Mouse (Mus musculus): ENCODE data around the gene Crybg2. TPM values are rescaled to one million over a fixed set of nuclear protein-coding genes. Genes with fewer than 3 reads are reported as not detected.

Crybg2 gene
- polyA plus RNA-seq, 1 experiment = not detected

GRCm38 (mm10) chr4:134053538-134053937 is 7.1 kb upstream of the Crybg2 start, which contains the start of gene Zfp683:
Zfp683 (plus strand) TSS chr4:134053838.
- no peaks in the 10 kb centered on the region for H3K4me1 ChIP-seq (ENCODE audit: control insufficient read depth, insufficient read depth, low read length)
- TF ChIP-seq POLR2A (IDR thresholded peaks at IDR 0.05; ENCODE audit: low read depth, low read length) = no peak
- no peak for TF ChIP-seq CTCF (IDR thresholded peaks at IDR 0.05; ENCODE audit: borderline replicate concordance, insufficient read depth, low read length)
- H3K27ac ChIP-seq (ENCODE audit: insufficient read depth, low read length) = no peak within 1 kb of the TSS
- H3K4me3 ChIP-seq (ENCODE audit: insufficient read depth, low read length) = no peak within 1 kb of the TSS

GRCm38 (mm10) chr4:134058166-134058715 is 2.4 kb upstream of the Crybg2 start:
- TF ChIP-seq CTCF (IDR thresholded peaks at IDR 0.05; ENCODE audit: borderline replicate concordance, insufficient read depth, low read length) (no peak), POLR2A (IDR thresholded peaks at IDR 0.05; ENCODE audit: low read depth, low read length) (no peak)
- H3K4me1 ChIP-seq (ENCODE audit: control insufficient read depth, insufficient read depth, low read length) = no peaks in the 10 kb centered on the region
- no peak overlapping the region for H3K4me3 ChIP-seq (ENCODE audit: insufficient read depth, low read length)
- no peak overlapping the region for H3K27ac ChIP-seq (ENCODE audit: insufficient read depth, low read length)

GRCm38 (mm10) chr4:134058908-134059307 is 1.7 kb upstream of the Crybg2 start:
- Histone ChIP-seq H3K27ac (ENCODE audit: insufficient read depth, low read length) (no peak overlapping the region), H3K4me1 (ENCODE audit: control insufficient read depth, insufficient read depth, low read length) (no peaks in the 10 kb centered on the region), H3K4me3 (ENCODE audit: insufficient read depth, low read length) (no peak overlapping the region)
- TF ChIP-seq POLR2A (IDR thresholded peaks at IDR 0.05; ENCODE audit: low read depth, low read length) = no peak
- TF ChIP-seq CTCF (IDR thresholded peaks at IDR 0.05; ENCODE audit: borderline replicate concordance, insufficient read depth, low read length) = no peak

- TF ChIP-seq POLR2A (IDR thresholded peaks at IDR 0.05; ENCODE audit: low read depth, low read length) (no peak), CTCF (IDR thresholded peaks at IDR 0.05; ENCODE audit: borderline replicate concordance, insufficient read depth, low read length) (no peak)
- no peak overlapping the region for H3K4me3 ChIP-seq (ENCODE audit: insufficient read depth, low read length)
- H3K4me1 ChIP-seq (ENCODE audit: control insufficient read depth, insufficient read depth, low read length) = no peaks in the 10 kb centered on the region
- H3K27ac ChIP-seq (ENCODE audit: insufficient read depth, low read length) = no peak overlapping the region
Measured at GRCm38 (mm10) chr4:134061166-134061830, 683 bp downstream of the Crybg2 start.

GRCm38 (mm10) chr4:134061944-134062446 is 1.4 kb downstream of the Crybg2 start:
- no peaks in the 10 kb centered on the region for H3K4me1 ChIP-seq (ENCODE audit: control insufficient read depth, insufficient read depth, low read length)
- TF ChIP-seq CTCF (IDR thresholded peaks at IDR 0.05; ENCODE audit: borderline replicate concordance, insufficient read depth, low read length) (no peak), POLR2A (IDR thresholded peaks at IDR 0.05; ENCODE audit: low read depth, low read length) (no peak)
- H3K27ac ChIP-seq (ENCODE audit: insufficient read depth, low read length) = no peak overlapping the region
- H3K4me3 ChIP-seq (ENCODE audit: insufficient read depth, low read length) = no peak overlapping the region

- no peak overlapping the region for H3K27ac ChIP-seq (ENCODE audit: insufficient read depth, low read length)
- TF ChIP-seq CTCF (IDR thresholded peaks at IDR 0.05; ENCODE audit: borderline replicate concordance, insufficient read depth, low read length) (no peak), POLR2A (IDR thresholded peaks at IDR 0.05; ENCODE audit: low read depth, low read length) (no peak)
- H3K4me3 ChIP-seq (ENCODE audit: insufficient read depth, low read length) = no peak overlapping the region
- no peaks in the 10 kb centered on the region for H3K4me1 ChIP-seq (ENCODE audit: control insufficient read depth, insufficient read depth, low read length)
Measured at GRCm38 (mm10) chr4:134062561-134062960, 1.9 kb downstream of the Crybg2 start.

GRCm38 (mm10) chr4:134065431-134066004 is 4.9 kb downstream of the Crybg2 start:
- H3K27ac ChIP-seq (ENCODE audit: insufficient read depth, low read length) = no peak overlapping the region
- TF ChIP-seq POLR2A (IDR thresholded peaks at IDR 0.05; ENCODE audit: low read depth, low read length) (no peak), CTCF (IDR thresholded peaks at IDR 0.05; ENCODE audit: borderline replicate concordance, insufficient read depth, low read length) (no peak)
- no peak overlapping the region for H3K4me3 ChIP-seq (ENCODE audit: insufficient read depth, low read length)
- H3K4me1 ChIP-seq (ENCODE audit: control insufficient read depth, insufficient read depth, low read length) = no peaks in the 10 kb centered on the region

DNA sequence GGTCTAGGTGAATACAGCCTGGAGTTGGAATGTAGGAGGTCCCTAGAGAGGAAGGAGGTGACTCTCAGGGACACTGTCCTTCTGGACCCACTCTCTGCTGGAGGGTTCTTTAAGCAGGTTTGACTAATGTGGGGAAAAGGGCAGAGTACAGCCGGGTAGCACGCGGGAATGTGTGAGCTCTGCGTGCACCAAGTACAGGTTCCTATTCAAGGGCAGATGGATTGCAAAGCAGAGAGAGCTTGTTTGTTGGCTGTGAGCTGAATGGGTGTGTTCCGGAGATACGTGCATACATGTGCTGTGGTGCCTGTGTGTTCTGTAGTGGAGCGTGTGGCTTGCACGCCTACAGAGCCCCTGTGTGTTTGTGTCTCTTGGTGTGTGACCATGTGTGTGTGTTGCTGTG is 6.8 kb downstream of the Crybg2 start:
- no peak overlapping the region for H3K4me3 ChIP-seq (ENCODE audit: insufficient read depth, low read length)
- H3K27ac ChIP-seq (ENCODE audit: insufficient read depth, low read length) = no peak overlapping the region
- H3K4me1 ChIP-seq (ENCODE audit: control insufficient read depth, insufficient read depth, low read length) = no peaks in the 10 kb centered on the region
- no peak for TF ChIP-seq CTCF (IDR thresholded peaks at IDR 0.05; ENCODE audit: borderline replicate concordance, insufficient read depth, low read length)
- TF ChIP-seq POLR2A (IDR thresholded peaks at IDR 0.05; ENCODE audit: low read depth, low read length) = no peak

DNA sequence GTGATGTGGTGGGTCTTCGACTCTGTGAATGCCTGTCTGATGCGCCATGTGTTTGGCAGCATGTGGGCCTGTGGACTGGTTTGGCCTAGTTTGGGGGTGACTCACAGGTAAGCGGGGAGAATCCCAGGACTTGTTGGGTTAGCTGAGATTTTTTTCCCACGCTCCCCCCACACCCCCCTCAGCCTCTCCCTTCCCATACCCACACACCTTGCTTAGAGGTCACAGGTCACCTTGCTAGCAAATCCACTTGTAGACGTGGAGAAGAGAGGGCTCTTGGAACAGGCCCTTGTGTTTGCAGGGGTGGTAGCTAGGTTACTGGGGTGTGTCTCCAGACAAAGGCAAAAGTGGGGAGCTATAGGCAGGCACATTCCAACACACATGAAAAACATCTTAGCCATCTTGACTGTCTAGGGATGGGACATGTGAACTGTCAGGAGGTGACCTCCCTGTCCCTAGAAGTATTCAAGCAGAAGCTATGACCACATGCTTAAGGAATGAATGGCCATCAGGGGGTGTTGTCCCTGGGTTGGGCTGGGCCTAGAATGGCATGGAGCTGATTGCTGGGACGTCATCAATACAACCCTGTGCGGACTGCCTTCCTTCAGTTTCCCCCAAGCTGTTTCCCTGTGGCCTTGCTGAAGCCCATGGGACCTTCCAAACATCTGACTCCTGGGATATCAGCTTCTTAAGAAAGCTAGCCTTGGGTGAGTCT is 7.4 kb downstream of the Crybg2 start:
- no peak overlapping the region for H3K27ac ChIP-seq (ENCODE audit: insufficient read depth, low read length)
- TF ChIP-seq CTCF (IDR thresholded peaks at IDR 0.05; ENCODE audit: borderline replicate concordance, insufficient read depth, low read length) (no peak), POLR2A (IDR thresholded peaks at IDR 0.05; ENCODE audit: low read depth, low read length) (no peak)
- no peaks in the 10 kb centered on the region for H3K4me1 ChIP-seq (ENCODE audit: control insufficient read depth, insufficient read depth, low read length)
- no peak overlapping the region for H3K4me3 ChIP-seq (ENCODE audit: insufficient read depth, low read length)
